Mouse (Mus musculus) right cerebral cortex, postnatal 25 days (tissue): Measurements from ENCODE around the gene Pik3r1.

Experiments
- DNase-seq: peaks from one replicate; pipeline ENCODE4 v3.0.0; 2022

Gene Pik3r1

DNA sequence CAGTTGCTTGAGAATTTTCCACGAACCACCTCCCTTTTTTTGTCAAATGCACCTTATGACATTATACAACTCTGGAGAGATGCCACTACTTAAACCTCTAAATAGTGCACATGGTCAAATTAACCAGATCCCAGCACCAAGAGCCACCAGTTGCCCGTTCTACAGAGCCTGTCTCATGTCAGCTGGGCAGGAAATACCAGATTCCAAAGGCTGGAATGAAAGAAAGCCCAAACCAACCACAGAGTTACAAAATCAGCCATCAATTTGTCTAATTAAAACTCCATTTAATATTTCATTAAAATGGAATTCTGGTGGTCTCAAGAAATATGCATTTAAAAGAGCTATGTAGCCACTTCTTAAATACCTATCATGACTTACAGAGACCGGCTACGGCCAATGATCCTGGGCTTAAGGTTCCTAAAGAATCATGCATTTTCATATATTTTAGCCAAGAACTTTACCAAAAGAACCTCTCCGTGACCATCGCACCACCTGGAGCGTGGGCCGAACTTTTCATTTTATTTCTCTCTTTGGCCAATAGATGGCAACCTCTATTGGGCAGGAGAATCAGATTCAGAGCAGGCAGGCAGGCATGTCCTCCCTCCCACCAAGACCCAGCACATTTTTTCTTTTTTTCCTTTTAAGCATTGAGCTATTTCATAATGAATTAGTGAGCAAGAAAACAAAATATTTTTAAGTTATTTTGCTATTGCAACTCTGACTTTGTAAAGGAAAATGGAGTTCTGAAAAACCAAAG is 32.5 kb downstream of the Pik3r1 start:
- DNase-seq = no peak

DNA sequence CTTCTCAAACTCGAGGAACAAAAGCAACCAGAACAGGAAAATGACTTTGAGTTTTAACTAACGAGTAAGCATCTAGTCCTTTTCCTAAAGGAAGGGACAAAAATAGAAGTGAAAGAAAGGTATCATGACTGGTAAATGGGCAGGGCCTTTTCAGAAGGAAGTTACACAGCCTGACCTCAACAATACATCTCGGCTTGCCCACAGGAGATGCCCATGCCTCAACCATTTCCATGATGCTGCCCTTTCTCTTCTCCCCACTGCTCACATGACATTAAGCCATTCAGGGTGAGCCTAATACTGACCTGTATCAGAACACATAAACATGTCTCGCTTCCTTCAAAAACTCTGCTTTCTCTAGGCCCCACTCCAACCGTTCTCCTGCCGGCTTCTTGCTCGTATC is 33.8 kb downstream of the Pik3r1 start:
- no peak for DNase-seq

DNA sequence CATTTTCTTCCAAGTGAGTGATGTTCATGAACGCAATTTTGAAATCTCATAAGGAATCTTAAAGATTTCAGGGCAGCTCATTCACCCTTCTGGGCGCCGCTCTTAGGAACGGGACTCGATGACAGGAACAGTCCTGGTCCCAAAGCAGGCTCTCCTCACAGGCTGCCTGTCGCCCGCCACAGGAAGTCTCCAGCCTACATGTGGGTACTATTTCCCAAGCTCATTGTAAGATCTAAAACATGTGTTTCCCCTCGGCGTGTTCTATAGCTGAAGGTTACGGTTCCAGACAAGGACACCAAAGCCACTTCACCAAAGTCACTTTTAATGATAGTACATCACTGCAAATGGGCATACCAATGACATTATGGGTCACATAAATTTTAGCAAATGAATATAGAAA is 35.3 kb downstream of the Pik3r1 start:
- DNase-seq = no peak

DNA sequence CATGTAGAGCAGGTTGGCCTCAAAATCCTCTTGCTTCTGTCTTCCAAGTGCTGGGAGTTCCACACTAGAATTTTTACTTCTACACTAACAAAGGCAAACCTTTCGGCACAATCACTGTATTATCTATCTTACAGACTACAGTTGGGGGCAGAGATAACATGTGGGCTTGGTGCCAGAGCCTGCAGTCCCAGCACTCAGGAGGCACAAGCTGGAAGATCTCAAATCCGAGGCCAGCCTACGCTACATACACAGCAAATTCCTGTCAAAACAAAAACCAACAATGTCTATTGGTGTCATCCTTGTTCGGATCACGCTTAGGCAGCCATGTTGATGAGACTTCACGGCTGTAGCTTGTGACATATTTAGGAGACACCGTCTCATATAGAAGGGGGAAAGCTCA is 36.2 kb downstream of the Pik3r1 start:
- DNase-seq = no peak

DNA sequence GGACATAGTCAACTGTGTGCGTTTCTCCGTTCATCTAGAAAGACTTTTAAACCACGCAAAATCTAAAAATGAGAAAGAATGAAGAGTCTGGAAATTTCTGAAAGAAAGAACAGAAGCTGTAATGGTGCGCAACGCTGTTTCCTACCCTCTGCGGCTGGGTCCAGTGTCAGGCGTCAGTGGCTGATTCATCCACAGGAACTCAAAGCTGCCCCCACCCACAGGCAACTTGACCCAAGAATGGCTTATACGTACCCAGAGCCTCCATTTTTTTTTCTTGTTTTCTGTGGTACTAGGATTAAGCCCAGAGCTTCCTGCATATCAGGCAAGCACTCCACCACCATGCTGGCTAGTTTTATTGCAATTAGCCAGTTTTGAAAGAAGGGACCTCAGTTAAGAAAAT is 37.7 kb downstream of the Pik3r1 start:
- no peak for DNase-seq

DNA sequence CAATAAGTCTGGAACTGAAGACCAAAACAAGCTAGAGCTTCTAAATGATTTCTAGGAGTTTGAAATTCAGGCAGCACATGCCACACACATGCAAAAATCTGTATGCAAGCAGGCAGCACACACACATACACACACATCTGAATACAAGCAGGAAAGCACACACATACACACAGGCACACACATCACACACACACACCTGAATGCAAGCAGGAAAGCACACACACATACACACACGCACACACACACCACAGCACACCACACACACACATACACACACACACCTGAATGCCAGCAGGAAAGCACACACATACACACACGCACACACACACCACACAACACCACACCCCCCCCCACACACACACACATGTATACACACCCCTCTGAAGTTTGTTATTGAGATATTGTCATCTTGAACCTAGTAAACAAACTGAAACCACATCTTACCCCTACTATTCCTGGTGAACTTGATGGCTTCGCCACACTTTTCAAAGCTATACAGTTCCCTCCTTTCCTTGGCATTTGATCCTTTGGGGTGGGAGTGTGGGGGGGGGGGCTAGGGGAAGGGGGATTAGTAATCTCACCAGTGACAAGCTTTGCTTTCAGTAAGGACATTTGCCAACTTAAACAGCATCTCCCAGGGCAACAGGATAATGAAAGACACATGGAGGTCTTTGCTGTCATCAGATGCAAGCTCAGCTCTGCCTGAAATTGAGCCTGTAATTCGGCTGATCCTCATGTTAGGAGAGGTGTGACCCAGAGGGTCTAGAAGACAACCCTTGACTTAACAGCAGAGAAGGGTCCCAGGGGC is 38.6 kb downstream of the Pik3r1 start:
- no peak for DNase-seq

DNA sequence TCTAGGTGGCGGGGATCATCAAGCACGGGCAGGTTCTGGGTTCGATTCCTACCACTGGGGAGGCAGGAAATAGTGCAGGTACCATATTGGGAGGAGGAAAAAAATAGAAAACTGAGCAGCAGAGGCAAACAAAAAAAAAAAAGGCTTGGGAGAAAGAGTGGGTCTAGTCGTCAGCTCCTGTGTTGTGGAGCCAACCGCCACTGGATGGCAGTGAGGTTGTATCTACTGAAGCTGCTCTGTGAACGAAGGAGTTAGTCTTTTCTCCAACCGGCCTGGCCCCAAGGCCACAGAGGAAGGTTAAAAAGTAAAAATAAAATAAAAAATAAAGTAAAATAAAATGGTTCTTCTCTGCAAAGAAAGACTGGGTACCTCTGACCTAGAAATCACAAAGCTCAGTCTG is 39.2 kb downstream of the Pik3r1 start:
- DNase-seq = no peak

DNA sequence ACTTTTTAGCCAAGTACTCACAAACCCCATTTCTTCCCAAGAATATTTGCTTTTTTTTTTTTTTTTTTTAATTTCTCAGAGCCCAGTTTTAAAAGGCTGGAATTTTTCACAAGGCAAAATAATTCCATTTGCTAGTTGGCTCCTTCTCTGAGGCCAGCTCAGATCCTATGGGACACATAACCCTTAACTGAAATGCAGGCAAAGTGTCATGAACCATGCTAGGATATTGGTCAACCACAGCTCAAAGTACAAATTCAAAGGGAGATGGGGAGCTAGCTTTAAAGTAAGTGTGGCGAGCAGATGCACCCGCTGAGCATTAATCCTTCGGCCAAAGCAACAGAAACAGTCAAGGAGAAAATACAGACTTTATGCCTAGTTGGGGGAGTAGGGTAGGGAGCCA is 39.7 kb downstream of the Pik3r1 start:
- DNase-seq = no peak

DNA sequence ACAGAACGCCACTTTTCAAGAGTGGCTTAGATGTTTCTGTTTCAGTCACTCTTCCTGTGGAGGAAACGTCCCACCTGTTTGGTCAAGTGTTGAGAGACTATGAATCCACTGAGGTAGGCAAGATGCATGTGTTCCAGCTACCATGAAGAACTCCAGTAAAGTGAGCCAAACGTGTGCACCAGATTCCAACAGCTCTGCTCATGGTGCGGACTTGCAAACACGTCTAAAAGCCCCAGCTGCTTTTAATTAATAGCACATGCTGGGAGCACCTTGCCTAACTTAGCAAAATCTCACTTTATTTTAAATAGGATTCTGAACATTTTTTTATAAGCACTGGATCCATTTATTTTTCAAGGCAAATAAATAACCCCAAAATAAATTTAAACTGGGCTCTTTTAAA is 40.2 kb downstream of the Pik3r1 start:
- no peak for DNase-seq

DNA sequence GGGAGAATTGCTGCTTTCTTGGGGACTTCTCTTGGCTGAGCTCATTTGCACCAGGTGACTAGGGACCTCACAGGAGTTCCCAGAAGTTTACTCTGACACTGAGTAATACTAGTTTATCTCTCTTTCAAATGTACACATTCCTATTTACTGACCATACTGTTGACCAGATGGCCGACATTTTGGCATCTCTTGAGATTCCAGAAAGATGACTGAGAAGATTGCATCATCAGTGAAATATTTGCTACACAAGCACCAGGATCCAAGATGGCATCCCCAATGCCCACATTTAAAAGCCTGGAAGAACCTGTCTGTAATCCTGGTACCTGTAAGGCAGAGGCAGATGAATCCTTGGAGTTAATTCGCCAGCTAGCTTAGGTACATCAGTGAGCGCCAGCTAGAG is 41.1 kb downstream of the Pik3r1 start:
- no peak for DNase-seq

DNA sequence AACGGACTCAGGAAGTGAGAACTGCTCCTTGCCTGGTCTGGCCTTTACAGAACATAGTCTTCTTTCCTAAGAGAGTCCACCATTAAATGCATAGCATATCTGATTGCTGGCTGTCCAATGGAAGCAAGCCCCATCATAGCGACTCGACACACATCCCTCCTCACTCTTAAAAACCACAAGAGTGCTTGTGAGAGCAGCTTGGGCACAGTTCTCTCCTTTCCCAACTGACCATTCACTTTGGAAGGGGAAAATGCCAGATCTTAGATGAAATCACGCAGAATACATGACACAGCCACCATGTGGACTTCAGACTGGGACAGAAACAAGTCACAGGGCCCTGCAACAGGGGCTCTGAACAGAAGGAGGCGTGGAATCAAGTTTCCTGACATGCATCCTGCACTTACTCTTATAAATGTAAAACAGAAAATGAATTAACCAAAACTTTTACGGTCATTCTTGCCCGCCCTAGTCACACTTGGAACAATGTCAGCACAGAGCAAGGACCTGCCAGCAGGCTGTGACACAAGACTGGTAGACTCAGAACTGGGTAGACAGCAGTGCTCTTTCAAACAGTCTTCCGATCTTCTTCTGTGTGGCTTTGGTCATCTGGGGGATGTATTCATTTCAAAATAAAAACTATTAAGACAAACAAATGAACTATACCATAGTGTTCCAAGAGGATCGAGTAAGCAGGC is 46.0 kb downstream of the Pik3r1 start:
- DNase-seq = no peak

DNA sequence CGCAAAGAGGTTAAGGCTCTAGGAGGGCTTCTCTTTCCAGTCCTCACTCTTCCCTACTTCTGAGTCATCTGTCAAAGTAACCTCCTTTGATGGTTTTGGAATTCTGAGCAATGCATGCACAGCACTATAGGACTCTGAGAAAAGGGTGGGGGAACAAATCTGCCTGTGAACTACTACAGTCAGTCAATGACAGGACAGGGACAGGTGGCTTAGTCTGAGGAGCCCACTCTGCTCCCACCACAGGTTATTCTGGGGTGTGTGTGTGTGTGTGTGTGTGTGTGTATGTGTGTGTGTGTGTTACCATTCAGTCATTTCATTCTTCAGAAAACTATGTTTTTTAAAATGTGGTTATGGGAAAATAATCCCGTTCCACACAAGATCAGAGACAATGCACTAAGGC is 46.9 kb downstream of the Pik3r1 start:
- no peak for DNase-seq

DNA sequence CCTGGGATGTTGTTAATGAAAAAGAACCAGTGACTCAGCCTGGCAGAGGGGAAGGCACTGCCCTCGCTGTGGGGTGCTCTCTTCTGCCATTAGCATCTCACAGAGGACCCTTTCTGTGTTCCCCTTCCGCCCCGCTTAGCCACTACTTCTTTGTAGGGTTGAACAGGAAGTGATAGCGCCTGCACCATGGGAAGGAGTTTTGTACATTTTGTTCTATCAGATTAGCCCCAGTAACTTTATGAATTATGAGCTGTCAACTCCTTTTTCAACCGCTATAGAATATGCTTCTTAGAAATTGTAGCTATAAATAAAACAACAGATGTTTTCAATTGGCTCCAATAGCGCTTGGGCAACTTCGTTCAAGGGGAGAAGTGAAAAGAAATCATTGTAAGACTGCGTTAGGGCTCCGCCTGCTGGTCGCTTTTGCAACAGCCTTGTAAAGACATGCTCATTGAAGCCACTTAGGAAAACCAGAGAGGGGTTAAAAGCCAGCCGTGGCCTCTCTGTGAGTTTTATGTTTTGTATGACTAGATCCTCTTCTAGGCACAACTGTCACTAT is 48.6 kb downstream of the Pik3r1 start:
- DNase-seq = peak; percentile 61

DNA sequence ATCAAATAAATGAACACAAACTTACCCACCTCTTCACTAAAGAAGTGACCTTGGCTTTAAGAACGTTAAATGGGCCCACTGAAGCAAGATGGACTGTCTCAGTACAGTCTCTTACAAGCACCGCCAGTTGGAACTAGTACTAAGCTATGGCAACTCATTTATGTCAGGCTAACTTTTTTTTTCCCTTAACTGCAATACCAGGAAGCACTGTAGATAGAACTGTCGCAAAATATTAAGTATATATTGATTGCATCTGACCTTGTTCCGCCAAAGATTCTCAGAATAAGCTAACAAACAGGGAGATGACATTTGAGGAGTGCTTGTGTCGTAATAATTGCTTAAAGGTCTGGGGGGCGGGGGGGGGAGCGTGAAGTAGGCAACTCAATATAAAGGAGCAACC is 49.3 kb downstream of the Pik3r1 start:
- DNase-seq = no peak

DNA sequence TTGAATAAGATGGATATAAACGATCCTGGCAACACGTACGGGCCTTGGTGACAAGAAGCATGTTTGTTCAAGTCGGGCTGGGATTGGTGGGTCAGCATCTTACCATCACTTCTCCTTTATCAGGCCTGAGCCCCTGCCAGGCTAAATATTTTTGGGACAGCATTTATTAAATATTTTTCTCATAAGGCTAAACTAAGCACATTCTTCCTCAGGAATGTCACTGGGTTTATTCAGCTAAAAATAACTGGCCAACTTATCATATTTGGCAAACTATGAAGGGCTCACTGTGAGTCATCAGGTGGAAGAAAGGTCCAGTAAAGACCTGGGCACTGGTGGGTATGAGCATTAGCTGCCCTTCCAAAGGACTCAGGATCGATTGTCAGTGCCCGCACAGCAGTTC is 50.2 kb downstream of the Pik3r1 start:
- DNase-seq = no peak

DNA sequence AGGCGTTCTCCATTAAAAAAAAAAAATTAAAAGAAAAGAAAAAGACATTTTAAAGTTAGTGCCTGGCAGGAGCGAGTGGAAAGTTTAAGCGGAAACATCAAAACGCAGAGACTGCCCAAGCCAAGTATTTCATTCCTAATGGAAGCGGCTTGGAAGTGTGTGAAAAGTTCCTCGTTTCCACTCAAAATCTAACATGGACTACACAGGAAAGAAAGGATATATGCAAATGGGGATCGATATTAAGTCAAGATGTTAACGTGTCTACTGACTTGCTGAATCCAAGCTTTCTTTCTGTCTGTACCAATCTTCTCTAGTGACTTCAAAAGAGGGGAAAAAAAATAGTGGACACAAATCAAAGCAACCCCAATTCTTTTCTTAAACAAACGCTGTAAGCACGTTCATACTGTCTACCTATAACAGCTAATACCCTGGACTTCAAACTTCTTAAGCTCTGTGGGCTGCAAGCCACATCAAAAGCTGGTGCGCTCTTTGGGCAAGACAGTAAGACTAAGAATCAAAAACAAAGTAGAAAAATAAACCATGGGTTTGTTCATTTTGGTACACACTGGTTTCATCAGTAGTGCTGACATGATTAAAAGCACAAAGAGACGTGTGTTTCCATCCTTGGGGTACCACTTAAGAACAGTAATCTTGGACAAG is 54.5 kb downstream of the Pik3r1 start:
- no peak for DNase-seq

DNA sequence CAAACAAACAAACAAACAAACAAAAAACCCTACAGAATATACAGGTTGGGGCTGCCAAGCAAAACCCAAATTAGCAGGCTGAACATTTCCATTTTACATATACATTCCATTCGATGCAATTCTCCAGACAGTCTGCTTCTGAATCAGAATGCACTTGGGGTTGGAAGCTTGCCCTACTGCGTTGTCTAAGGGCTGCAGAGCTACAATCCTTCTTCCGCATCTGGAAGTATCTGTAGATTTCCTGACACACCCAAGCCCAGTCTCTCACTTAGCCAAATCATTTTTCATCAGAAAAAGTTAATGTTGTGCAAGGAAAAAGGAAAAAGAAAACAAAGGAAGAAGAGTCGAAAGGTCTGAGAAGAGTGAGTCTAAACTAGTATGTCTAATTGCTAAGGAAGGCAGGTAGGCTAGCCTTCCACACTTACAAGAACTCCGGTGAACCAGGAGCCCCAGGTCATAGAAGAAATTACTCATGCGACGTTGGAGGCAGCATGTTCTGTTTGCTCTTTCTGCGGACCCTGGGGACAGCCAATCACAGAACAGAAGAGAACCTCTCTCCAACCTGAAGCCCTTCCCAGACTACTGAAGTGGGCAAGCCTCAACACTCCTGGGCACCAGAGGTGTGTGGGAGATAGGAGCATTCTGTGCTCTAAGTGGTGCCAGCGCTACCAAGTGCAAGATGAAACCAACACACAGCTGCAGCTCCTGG is 55.1 kb downstream of the Pik3r1 start:
- DNase-seq = no peak

DNA sequence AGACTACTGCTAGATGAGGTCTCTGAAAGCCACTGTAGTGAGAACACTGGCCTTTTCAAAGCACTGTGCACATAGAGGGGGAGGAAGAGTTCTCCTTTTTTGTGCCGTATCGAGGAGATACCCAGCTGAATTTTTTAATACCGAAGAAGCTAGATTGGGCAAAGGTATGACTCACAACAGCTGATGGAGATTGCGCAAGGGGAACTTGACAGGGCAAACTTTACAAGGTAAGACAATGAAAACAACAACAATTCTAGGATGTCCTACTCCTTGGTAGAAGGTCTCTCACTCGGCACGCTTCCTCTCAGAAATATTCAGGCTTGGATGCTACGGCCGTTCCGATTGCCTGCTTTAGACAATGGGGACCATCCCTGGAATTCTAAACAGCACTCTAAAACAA is 55.9 kb downstream of the Pik3r1 start:
- DNase-seq = no peak

DNA sequence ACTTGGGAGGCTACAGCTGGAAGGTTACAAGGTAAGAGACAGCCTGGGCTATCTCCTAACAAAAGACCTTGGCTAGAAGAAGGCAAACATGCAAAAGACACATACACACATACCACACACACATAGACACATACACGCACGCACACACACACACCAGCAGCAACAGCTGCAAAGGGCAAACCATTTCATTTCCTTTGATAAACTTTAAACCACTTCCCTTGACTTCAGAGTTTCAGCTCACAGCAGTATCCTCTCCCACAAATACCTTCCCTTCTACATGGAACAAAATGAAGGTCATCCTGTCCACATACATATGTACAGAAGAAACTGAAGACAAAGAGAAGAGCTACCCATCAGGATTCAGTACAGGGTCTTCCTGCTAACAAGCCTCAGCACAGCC is 56.7 kb downstream of the Pik3r1 start:
- DNase-seq = no peak

DNA sequence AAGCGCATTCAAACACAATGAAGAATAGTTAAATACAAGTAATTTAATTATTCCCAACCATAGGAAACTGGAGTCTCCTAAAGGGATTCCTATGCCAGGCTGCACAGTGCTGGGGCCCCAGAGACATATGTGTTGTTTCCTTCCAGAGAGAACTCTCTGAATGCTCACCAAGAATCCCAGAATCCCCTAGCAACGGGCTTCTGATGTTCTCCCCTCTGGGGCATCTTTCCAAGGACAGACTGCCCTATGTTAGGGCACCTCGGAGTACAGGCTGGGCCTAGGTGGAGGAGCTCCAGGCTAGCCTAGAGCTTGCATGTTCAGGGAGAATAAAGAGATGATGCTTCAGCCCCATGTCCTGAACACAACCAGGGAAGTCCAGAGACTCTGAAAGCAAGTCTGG is 58.2 kb downstream of the Pik3r1 start:
- no peak for DNase-seq

DNA sequence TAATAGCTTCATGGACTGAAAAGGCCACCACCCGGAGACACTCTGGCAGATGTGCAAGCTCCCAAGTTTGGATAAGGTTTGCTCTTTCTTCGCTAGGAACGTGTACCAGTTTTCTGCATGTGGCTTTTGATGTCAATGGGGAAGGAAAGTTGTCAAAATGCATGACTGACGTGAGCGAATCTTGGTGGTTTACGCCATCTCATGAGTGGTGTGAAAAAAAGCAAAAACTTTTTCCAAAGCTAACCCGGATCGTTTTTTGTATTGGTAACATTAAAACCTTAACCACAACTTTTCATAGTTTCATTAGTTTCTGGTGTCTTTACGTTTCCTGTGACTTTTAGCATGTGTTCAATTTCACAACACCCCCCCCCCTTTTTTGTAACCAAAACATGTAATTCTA is 60.8 kb downstream of the Pik3r1 start:
- no peak for DNase-seq

DNA sequence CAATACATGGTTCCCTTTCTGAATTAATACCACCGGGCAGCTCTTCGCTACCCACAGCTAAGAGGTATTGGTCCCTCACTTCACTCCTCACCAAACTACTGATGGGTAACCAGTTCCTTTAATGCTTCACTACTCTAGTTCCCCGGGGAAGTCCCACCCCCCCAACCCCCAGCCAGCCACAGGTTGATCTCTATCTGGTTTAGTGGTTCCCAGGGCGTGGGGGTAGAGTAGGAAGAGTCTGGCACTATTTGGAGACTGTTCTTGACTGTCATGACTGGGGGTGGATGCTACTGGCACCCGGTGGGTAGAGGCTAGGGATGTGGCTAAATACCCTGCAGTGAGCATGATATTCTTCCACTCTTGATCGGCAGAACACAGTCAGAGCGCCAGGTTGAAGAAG is 61.6 kb downstream of the Pik3r1 start:
- DNase-seq = no peak
